Mouse (Mus musculus) central nervous system, embryonic 11.5 days (tissue): ENCODE measurements around the gene Gm7137. TPM values are rescaled to one million over a fixed set of nuclear protein-coding genes. Genes with fewer than 3 reads are reported as not detected.

Experiments
- polyA plus RNA-seq: library from polyadenylated mRNA; depleted of rRNA; stranded (reverse); fragments of >200 nt; gene quantifications from 2 replicates; pipeline ENCODE4 v1.2.3, GENCODE M21; 2012; rRNA removed

Gm7137 gene
- polyA plus RNA-seq = not detected in 2 replicates

GRCm38 (mm10) chr10:77787876-77788275 is at the start of gene Gm7137:
Gene Gm7137, minus strand, starts transcription at chr10:77788200.

GRCm38 (mm10) chr10:77835647-77836046 is 47.6 kb upstream of the Gm7137 start, which contains the start of gene Krtap10-10:
Gene Krtap10-10, plus strand, starts transcription at chr10:77835947.

GRCm38 (mm10) chr10:77826951-77827350 is 39.0 kb upstream of the Gm7137 start, which contains the start of gene Krtap10-4:
Gene Krtap10-4, minus strand, starts transcription at chr10:77827095.

GRCm38 (mm10) chr10:77814382-77814781 is 26.4 kb upstream of the Gm7137 start, which contains the start of gene Gm2696:
Gene Gm2696, plus strand, starts transcription at chr10:77814682.

GRCm38 (mm10) chr10:77811743-77812142 is 23.7 kb upstream of the Gm7137 start, which contains the start of gene Gm9507:
Gene Gm9507, minus strand, starts transcription at chr10:77811843.

GRCm38 (mm10) chr10:77798921-77799508 is 11.0 kb upstream of the Gm7137 start, which contains the start of gene Gm19668:
Gene Gm19668, minus strand, starts transcription at chr10:77799133.

GRCm38 (mm10) chr10:77794976-77795375 is 7.0 kb upstream of the Gm7137 start, which contains the start of gene Gm9639:
Gene Gm9639, minus strand, starts transcription at chr10:77795076.

GRCm38 (mm10) chr10:77782442-77782841 is 5.6 kb downstream of the Gm7137 start, which contains the start of gene Gm3250:
Gene Gm3250, minus strand, starts transcription at chr10:77782542.

GRCm38 (mm10) chr10:77776844-77777243 is 11.2 kb downstream of the Gm7137 start, which contains the start of gene Gm7138:
Gene Gm7138, minus strand, starts transcription at chr10:77776944.

GRCm38 (mm10) chr10:77771225-77771624 is 16.8 kb downstream of the Gm7137 start, which contains the start of gene Gm3238:
Gene Gm3238, minus strand, starts transcription at chr10:77771325.

GRCm38 (mm10) chr10:77759582-77759981 is 28.4 kb downstream of the Gm7137 start, which contains the start of gene Gm3233:
Gene Gm3233, minus strand, starts transcription at chr10:77759682.

GRCm38 (mm10) chr10:77751254-77751653 is 36.7 kb downstream of the Gm7137 start, which contains the start of gene Gm9736:
Gene Gm9736, minus strand, starts transcription at chr10:77751354.

GRCm38 (mm10) chr10:77741924-77742688 is 45.9 kb downstream of the Gm7137 start, which contains the start of gene Gm18596:
Gene Gm18596, minus strand, starts transcription at chr10:77742638.

Other genes starting within 250 kb of the Gm7137 start
- gene Pttg1ip, start 206.5 kb downstream of the Gm7137 start, polyA plus RNA-seq = 66.2 and 75.4 TPM in 2 replicates
- gene Sumo3, start 182.1 kb downstream of the Gm7137 start, polyA plus RNA-seq = 343 and 431 TPM in 2 replicates
- 75.0 and 115 TPM in 2 replicates for gene Gm49325, start 182.0 kb downstream of the Gm7137 start, polyA plus RNA-seq
- gene Ube2g2, start 165.9 kb downstream of the Gm7137 start, polyA plus RNA-seq = 58.8 and 134 TPM in 2 replicates
- gene Tspear, start 101.6 kb downstream of the Gm7137 start, polyA plus RNA-seq = 0.92 and 1.3 TPM in 2 replicates
- not detected in 2 replicates for gene Gm19402, start 97.4 kb downstream of the Gm7137 start, polyA plus RNA-seq
- not detected in 2 replicates for gene Gm9508, start 91.0 kb downstream of the Gm7137 start, polyA plus RNA-seq
- not detected in 2 replicates for gene Gm10272, start 81.6 kb downstream of the Gm7137 start, polyA plus RNA-seq
- gene Gm10024, start 76.7 kb downstream of the Gm7137 start, polyA plus RNA-seq = not detected in 2 replicates
- gene Gm10142, start 72.4 kb downstream of the Gm7137 start, polyA plus RNA-seq = not detected in 2 replicates
- gene Krtap12-1, start 67.6 kb downstream of the Gm7137 start, polyA plus RNA-seq = not detected in 2 replicates
- not detected in 2 replicates for gene Gm10100, start 61.7 kb downstream of the Gm7137 start, polyA plus RNA-seq
- gene Gm18596, start 45.6 kb downstream of the Gm7137 start, polyA plus RNA-seq = not detected in 2 replicates
- gene Gm9736, start 36.8 kb downstream of the Gm7137 start, polyA plus RNA-seq = not detected in 2 replicates
- gene Gm3233, start 28.5 kb downstream of the Gm7137 start, polyA plus RNA-seq = not detected in 2 replicates
- not detected in 2 replicates for gene Gm3238, start 16.9 kb downstream of the Gm7137 start, polyA plus RNA-seq
- not detected in 2 replicates for gene Gm7138, start 11.3 kb downstream of the Gm7137 start, polyA plus RNA-seq
- not detected in 2 replicates for gene Gm3250, start 5.7 kb downstream of the Gm7137 start, polyA plus RNA-seq
- gene Gm9639, start 6.9 kb upstream of the Gm7137 start, polyA plus RNA-seq = not detected in 2 replicates
- not detected in 2 replicates for gene Gm19668, start 10.9 kb upstream of the Gm7137 start, polyA plus RNA-seq
- 0.08 TPM in 1 of 2 replicates, not detected in the other for gene Gm9507, start 23.6 kb upstream of the Gm7137 start, polyA plus RNA-seq
- not detected in 2 replicates for gene Gm2696, start 26.5 kb upstream of the Gm7137 start, polyA plus RNA-seq
- gene Krtap10-4, start 38.9 kb upstream of the Gm7137 start, polyA plus RNA-seq = not detected in 2 replicates
- gene Krtap10-10, start 47.7 kb upstream of the Gm7137 start, polyA plus RNA-seq = not detected in 2 replicates
- not detected in 2 replicates for gene Gm36176, start 58.6 kb upstream of the Gm7137 start, polyA plus RNA-seq
- 0.06 TPM in 1 of 2 replicates, not detected in the other for gene Gm10318, start 64.7 kb upstream of the Gm7137 start, polyA plus RNA-seq
- gene Gm3285, start 73.8 kb upstream of the Gm7137 start, polyA plus RNA-seq = not detected in 2 replicates
- 2.4 and 3.4 TPM in 2 replicates for gene Lrrc3, start 114.3 kb upstream of the Gm7137 start, polyA plus RNA-seq
- 0.83 and 1.2 TPM in 2 replicates for gene Trpm2, start 182.4 kb upstream of the Gm7137 start, polyA plus RNA-seq
- 38.5 and 61.8 TPM in 2 replicates for gene 1810043G02Rik, start 190.3 kb upstream of the Gm7137 start, polyA plus RNA-seq
- gene Pfkl, start 221.9 kb upstream of the Gm7137 start, polyA plus RNA-seq = 104 and 106 TPM in 2 replicates